In genomic region chr11:82959613-82960012, GRCm38 (mm10) we compare ENCODE assay signal across 9 mouse cellular contexts. TPM values are rescaled to one million over a fixed set of nuclear protein-coding genes. Genes with fewer than 3 reads are reported as not detected.
DNase-seq lines count a peak whose midpoint lies in the region; ATAC-seq lines count a peak whose summit lies in the region.
"Had no signal": no experiment of that assay in that cellular context is flagged by ENCODE, and none has a peak within 500 bp of the region (broad histone marks: within the 10 kb centered on the region; RNA-seq: fewer than 3 reads in every experiment).

No protein-coding gene starts in this region.

- 0 out of 2 replicates have a peak, but pooled peaks cover 1% of the 10 kb centered on the region for H3K27me3 ChIP-seq in midbrain, embryonic 11.5 days (ENCODE audit: control insufficient read depth, insufficient read depth, low read length)
- no peaks in the 10 kb centered on the region for H3K27me3 ChIP-seq in midbrain, embryonic 10.5 days (ENCODE audit: low read depth, poor library complexity, severe bottlenecking)

- no peak overlapping the region for H3K4me3 ChIP-seq in midbrain, embryonic 11.5 days (ENCODE audit: low read depth, low read length)
- H3K4me3 ChIP-seq in midbrain, embryonic 10.5 days: no peak overlapping the region
- H3K4me3 ChIP-seq: heart, embryonic 15.5 days had no signal

- H3K9ac ChIP-seq in midbrain, embryonic 11.5 days (ENCODE audit: low read length): no peak overlapping the region
- H3K9ac ChIP-seq: heart, embryonic 15.5 days had no signal

- H3K4me2 ChIP-seq in midbrain, embryonic 11.5 days: no peak overlapping the region
- H3K4me2 ChIP-seq: heart, embryonic 15.5 days had no signal

- 16% methylated on average over 4 of the region's 4 CpGs for WGBS in midbrain, embryonic 11.5 days
- 22% methylated on average over 4 of the region's 4 CpGs for WGBS in midbrain, embryonic 10.5 days

- no peaks in the 10 kb centered on the region for H3K9me3 ChIP-seq in midbrain, embryonic 11.5 days (ENCODE audit: control insufficient read depth, low read length)
- H3K9me3 ChIP-seq in midbrain, embryonic 10.5 days (replicated peaks): no peaks in the 10 kb centered on the region
- H3K9me3 ChIP-seq: heart, embryonic 15.5 days had no signal

- ATAC-seq in cerebellum, adult (ENCODE audit: insufficient number of reproducible peaks, low FRiP score, low TSS enrichment): no peak
- ATAC-seq in midbrain, embryonic 11.5 days (ENCODE audit: low FRiP score): no peak

- no peaks in the 10 kb centered on the region for H3K36me3 ChIP-seq in midbrain, embryonic 11.5 days (ENCODE audit: control insufficient read depth, insufficient read depth, low read length)
- no peaks in the 10 kb centered on the region for H3K36me3 ChIP-seq in midbrain, embryonic 10.5 days
- H3K36me3 ChIP-seq: heart, embryonic 15.5 days had no signal

- peak; percentile 6 for DNase-seq in cerebellum, adult 11-12 months
- DNase-seq in midbrain, embryonic 11.5 days (ENCODE audit: low spot score, missing footprints): peak; percentile 87
- DNase-seq in midbrain, embryonic 10.5 days (ENCODE audit: low spot score): no peak
- peak; percentile 60 for DNase-seq in adrenal gland, postnatal 14 days
- DNase-seq in heart, adult 9 months (ENCODE audit: low spot score in 2 of 2): peak; percentile 52 to 67
- peak; percentile 83 for DNase-seq in lung, postnatal 36 days
- no peak for DNase-seq in spleen, postnatal 4 days (ENCODE audit: low spot score in 2 of 2)

- no peak overlapping the region for H3K27ac ChIP-seq in midbrain, embryonic 11.5 days (ENCODE audit: low read depth, low read length)
- H3K27ac ChIP-seq in midbrain, embryonic 10.5 days (replicated peaks): no peak overlapping the region
- H3K27ac ChIP-seq: heart, embryonic 15.5 days had no signal

- H3K4me1 ChIP-seq in midbrain, embryonic 11.5 days (ENCODE audit: control insufficient read depth, insufficient read depth, low read length): no peaks in the 10 kb centered on the region
- no peaks in the 10 kb centered on the region for H3K4me1 ChIP-seq in midbrain, embryonic 10.5 days
- H3K4me1 ChIP-seq: heart, embryonic 15.5 days had no signal

RNA-seq across cellular contexts. Expression of gene Slfn5, which starts 8.5 kb away (rescaled TPM):
- polyA plus RNA-seq in midbrain, embryonic 11.5 days (2014; fragmentation: Nextera tagmentation; extraction: Ambion mirVana): 0.14 and 0.47 TPM in 2 replicates
- 0.11 and 0.22 TPM in 2 replicates for polyA plus RNA-seq in midbrain, embryonic 10.5 days (2016; fragmentation: Nextera tagmentation; extraction: Ambion mirVana)
- total RNA-seq in adrenal gland, postnatal 14 days (2021): 56.2 and 66.5 TPM in 2 replicates

RNA-seq across cellular contexts. Expression of gene Slfn9, which starts 32.0 kb away (rescaled TPM):
- polyA plus RNA-seq in midbrain, embryonic 11.5 days (2014; fragmentation: Nextera tagmentation; extraction: Ambion mirVana): 7.1 and 7.6 TPM in 2 replicates
- polyA plus RNA-seq in midbrain, embryonic 10.5 days (2016; fragmentation: Nextera tagmentation; extraction: Ambion mirVana): 7.4 and 9.3 TPM in 2 replicates
- total RNA-seq in adrenal gland, postnatal 14 days (2021): 10.8 and 10.9 TPM in 2 replicates

RNA-seq across cellular contexts. Expression of gene Unc45b, which starts 49.3 kb away (rescaled TPM):
- polyA plus RNA-seq in midbrain, embryonic 11.5 days (2014; fragmentation: Nextera tagmentation; extraction: Ambion mirVana): 0.10 and 0.21 TPM in 2 replicates
- 0.26 and 0.30 TPM in 2 replicates for polyA plus RNA-seq in midbrain, embryonic 10.5 days (2016; fragmentation: Nextera tagmentation; extraction: Ambion mirVana)
- 18.7 and 24.2 TPM in 2 replicates for total RNA-seq in adrenal gland, postnatal 14 days (2021)

RNA-seq across cellular contexts. Expression of gene Nle1, which starts 51.4 kb away (rescaled TPM):
- 22.9 and 23.7 TPM in 2 replicates for polyA plus RNA-seq in midbrain, embryonic 11.5 days (2014; fragmentation: Nextera tagmentation; extraction: Ambion mirVana)
- polyA plus RNA-seq in midbrain, embryonic 10.5 days (2016; fragmentation: Nextera tagmentation; extraction: Ambion mirVana): 40.3 and 40.4 TPM in 2 replicates
- 17.7 and 26.5 TPM in 2 replicates for total RNA-seq in adrenal gland, postnatal 14 days (2021)

Comparison
In these comparisons a context has a peak if more than half of its experiments do, and no peak if none do; other contexts are left out.
1. DNase-seq: peak in cerebellum, adult 11-12 months (single experiment), midbrain, embryonic 11.5 days (single experiment), adrenal gland, postnatal 14 days (single experiment), heart, adult 9 months (2 of 2) and lung, postnatal 36 days (single experiment); none in midbrain, embryonic 10.5 days (single experiment) and spleen, postnatal 4 days (0 of 2).